Mouse (Mus musculus) brain, embryonic 18.5 days (tissue): ENCODE data around the gene Gpx6.

Experiments used
- DNase-seq: peaks from one replicate; pipeline ENCODE4 v3.0.0-alpha.2; 2012; ENCODE audit warnings: low read depth, low spot score

Gpx6 gene

DNA sequence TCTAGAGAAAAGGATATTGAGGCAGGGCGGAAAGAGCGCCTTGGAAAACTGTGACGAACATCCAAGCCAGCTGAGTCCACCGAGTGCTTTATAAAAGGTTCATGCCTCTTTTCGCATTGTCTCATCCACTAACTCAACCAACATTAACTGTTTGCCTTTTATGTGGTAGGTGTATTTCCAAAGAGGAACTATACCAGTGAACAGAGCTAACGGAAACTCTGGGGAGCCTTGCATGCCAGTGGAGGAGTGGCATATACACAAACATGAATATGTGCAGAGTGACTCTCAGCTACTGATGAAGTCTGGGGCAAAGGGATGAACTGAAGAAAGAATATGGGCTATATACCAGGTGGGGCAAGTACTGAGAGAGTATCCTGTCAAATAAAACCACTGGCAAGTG is 11.5 kb downstream of the Gpx6 start:
- DNase-seq = no peak

- DNase-seq = no peak
Measured at GRCm38 (mm10) chr13:21326191-21326590, 14.3 kb downstream of the Gpx6 start.

GRCm38 (mm10) chr13:21326657-21327211 is 14.8 kb downstream of the Gpx6 start:
- DNase-seq = peak; percentile 40

- DNase-seq = no peak
Measured at GRCm38 (mm10) chr13:21327424-21327823, 15.5 kb downstream of the Gpx6 start.

DNA sequence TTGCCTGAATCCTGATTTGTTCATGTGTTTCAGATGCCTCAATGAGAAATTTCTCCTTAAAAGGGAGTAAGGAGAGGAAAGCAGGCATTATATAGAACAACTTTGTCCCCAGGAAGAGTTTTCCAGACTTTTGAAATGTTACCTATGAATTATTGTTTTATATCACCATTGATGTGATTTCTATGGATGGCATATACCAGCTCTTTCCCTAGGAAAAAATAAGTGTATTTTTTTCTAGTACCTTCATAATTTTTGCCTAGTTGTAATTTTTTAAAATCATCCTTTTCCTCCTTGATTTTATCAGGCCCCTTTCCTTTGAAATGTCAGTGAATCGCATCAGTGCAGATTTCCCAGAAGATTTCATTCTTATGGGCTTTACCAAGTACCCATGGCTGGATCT is 34.7 kb downstream of the Gpx6 start, which contains the start of gene Olfr1367:
Gene Olfr1367 (plus strand): TSS at position 301 of the 400 bp plus-strand sequence.
- DNase-seq = no peak

GRCm38 (mm10) chr13:21350593-21350992 is 38.7 kb downstream of the Gpx6 start:
- DNase-seq = no peak

DNA sequence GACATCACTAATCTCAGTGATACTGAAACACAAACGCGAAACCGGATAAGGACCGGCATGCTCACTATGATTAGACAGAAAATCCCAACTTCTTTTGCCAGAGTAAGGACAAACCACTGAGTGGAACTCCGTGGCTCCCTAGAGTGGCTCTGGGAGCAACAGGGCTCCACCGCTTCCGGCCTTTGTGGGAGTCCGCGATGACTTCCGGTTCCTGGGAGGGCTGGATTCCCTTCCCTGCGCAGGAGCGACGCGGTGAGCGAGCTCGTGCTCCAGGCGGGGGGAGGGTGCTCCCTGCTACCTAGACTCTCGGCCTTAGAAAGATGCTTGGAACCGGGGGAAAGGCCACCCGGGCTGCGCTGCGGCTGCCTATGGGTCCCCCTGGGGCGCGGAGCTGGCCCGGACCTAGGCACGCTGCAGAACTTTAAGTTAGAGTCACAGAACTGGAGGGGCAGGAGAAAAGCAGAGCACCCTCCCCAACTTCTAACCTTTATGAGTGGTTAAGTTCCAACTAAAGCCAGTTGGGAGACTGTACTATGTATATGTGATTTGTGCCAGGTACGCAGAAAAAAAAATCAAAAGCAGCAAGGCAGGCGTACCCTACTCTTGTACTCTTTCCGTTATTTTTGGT is 50.8 kb downstream of the Gpx6 start, which contains the start of gene Zscan12:
Gene Zscan12 (plus strand): TSS at position 200 of the 628 bp plus-strand sequence.
- peak; percentile 86 for DNase-seq

DNA sequence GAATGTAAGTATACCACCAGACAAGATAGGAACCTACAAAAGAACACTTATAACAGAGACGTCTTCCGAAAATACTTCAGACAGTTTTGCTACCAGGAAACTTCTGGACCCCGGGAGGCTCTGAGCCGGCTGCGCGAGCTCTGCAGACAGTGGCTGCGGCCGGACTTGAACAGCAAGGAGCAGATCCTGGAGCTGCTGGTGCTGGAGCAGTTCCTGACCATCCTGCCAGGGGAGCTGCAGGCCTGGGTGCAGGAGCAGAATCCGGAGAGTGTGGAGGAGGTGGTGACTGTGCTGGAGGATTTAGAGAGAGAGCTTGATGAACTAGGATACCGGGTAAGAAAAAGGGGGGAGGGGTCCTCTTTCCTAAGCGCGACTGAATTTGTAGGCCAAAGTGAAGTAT is 51.8 kb downstream of the Gpx6 start:
- DNase-seq = no peak

GRCm38 (mm10) chr13:21366635-21367034 is 54.7 kb downstream of the Gpx6 start:
- DNase-seq = no peak
